ENCODE assay signal across 16 mouse cellular contexts in the genomic region with DNA sequence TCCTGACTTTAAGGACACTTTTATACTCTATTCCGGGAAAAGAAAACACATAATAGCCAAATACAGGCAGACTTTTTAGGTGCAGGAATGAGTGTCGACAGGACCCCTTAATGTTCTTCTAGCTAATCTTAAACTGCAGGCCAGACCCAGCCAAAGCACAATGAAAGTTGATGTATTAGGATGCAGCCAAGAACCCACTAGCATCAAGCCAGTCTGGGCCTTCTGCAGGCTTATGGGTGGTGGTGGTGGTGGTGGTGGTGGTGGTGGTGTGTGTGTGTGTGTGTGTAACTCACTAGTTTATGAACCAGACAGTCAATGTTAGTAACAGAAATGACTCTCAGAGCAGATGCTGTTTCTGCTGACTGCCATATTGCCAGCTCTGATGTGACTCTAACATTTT.
A peak's percentile ranks its signal among the peaks of the same experiment; 100 is the strongest.
DNase-seq lines count a peak whose midpoint lies in the region; ATAC-seq and TF ChIP-seq lines count a peak whose summit lies in the region.
"Had no signal": no experiment of that assay in that cellular context is flagged by ENCODE, and none has a peak within 500 bp of the region (broad histone marks: within the 10 kb centered on the region; RNA-seq: fewer than 3 reads in every experiment).

No protein-coding gene starts in this region.

- no peak for TF ChIP-seq CTCF in hindbrain, postnatal 0 days (IDR thresholded peaks at IDR 0.05; ENCODE audit: low read depth)

- 0 out of 2 replicates have a peak overlapping the region, but pooled peaks have one; percentile 75 for H3K27ac ChIP-seq in hindbrain, embryonic 10.5 days
- no peak overlapping the region for H3K27ac ChIP-seq in hindbrain, postnatal 0 days
- peak overlapping the region; percentile 84 for H3K27ac ChIP-seq in stomach, embryonic 14.5 days (ENCODE audit: low read length)
- H3K27ac ChIP-seq: forebrain, embryonic 13.5 days; limb, embryonic 15.5 days; neural tube, embryonic 12.5 days had no signal

- no peak for ATAC-seq in hindbrain, postnatal 0 days
- ATAC-seq in stomach, embryonic 14.5 days (ENCODE audit: insufficient number of reproducible peaks, insufficient read depth, low FRiP score, low read depth), result no peak

- WGBS in hindbrain, embryonic 10.5 days, result 86% methylated on average over 2 of the region's 2 CpGs
- 84% methylated on average over 2 of the region's 2 CpGs for WGBS in hindbrain, postnatal 0 days
- WGBS in stomach, embryonic 14.5 days, result 65% methylated on average over 2 of the region's 2 CpGs

- H3K4me2 ChIP-seq in hindbrain, postnatal 0 days (ENCODE audit: low read depth, low read length), result no peak overlapping the region
- no peak overlapping the region for H3K4me2 ChIP-seq in stomach, embryonic 14.5 days (replicated peaks; ENCODE audit: low read depth, low read length)
- H3K4me2 ChIP-seq: forebrain, embryonic 13.5 days; heart, embryonic 11.5 days; limb, embryonic 15.5 days; neural tube, embryonic 12.5 days had no signal

- H3K4me1 ChIP-seq in hindbrain, embryonic 10.5 days (replicated peaks), result peaks cover 17% of the 10 kb centered on the region; the same call in 1 of the 2 replicates
- H3K4me1 ChIP-seq in hindbrain, postnatal 0 days (ENCODE audit: insufficient read depth, low read length), result peaks cover 3% of the 10 kb centered on the region; the same call in 1 of the 2 replicates
- peaks cover 14% of the 10 kb centered on the region; the same call in 1 of the 2 replicates for H3K4me1 ChIP-seq in stomach, embryonic 14.5 days (ENCODE audit: control insufficient read depth, insufficient read depth, low read length)

- no peaks in the 10 kb centered on the region for H3K27me3 ChIP-seq in hindbrain, embryonic 10.5 days (ENCODE audit: insufficient read depth, poor library complexity, severe bottlenecking)
- H3K27me3 ChIP-seq in hindbrain, postnatal 0 days (ENCODE audit: insufficient read depth, low read length), result no peaks in the 10 kb centered on the region
- no peaks in the 10 kb centered on the region for H3K27me3 ChIP-seq in stomach, embryonic 14.5 days (ENCODE audit: control insufficient read depth, insufficient read depth, low read length)
- H3K27me3 ChIP-seq: forebrain, embryonic 13.5 days; limb, embryonic 15.5 days; neural tube, embryonic 12.5 days had no signal

- no peaks in the 10 kb centered on the region for H3K9me3 ChIP-seq in hindbrain, embryonic 10.5 days
- no peaks in the 10 kb centered on the region for H3K9me3 ChIP-seq in hindbrain, postnatal 0 days (ENCODE audit: low read length)
- H3K9me3 ChIP-seq in stomach, embryonic 14.5 days (ENCODE audit: control insufficient read depth, low read depth, low read length), result no peaks in the 10 kb centered on the region
- H3K9me3 ChIP-seq: forebrain, embryonic 13.5 days; limb, embryonic 15.5 days; neural tube, embryonic 12.5 days had no signal

- no peak overlapping the region for H3K4me3 ChIP-seq in hindbrain, embryonic 10.5 days
- H3K4me3 ChIP-seq in hindbrain, postnatal 0 days (ENCODE audit: low read length), result no peak overlapping the region
- no peak overlapping the region for H3K4me3 ChIP-seq in stomach, embryonic 14.5 days (ENCODE audit: low read depth, low read length)
- H3K4me3 ChIP-seq: forebrain, embryonic 13.5 days; limb, embryonic 15.5 days; neural tube, embryonic 12.5 days had no signal

- DNase-seq in hindbrain, embryonic 10.5 days (ENCODE audit: low spot score), result no peak
- no peak for DNase-seq in hindbrain, postnatal 0 days (ENCODE audit: low spot score)
- DNase-seq in layer of hippocampus, adult 8-10 months (ENCODE audit: low spot score in 2 of 2), result peak; percentile 7 to 8
- DNase-seq in layer of hippocampus, postnatal 10 days (ENCODE audit: low spot score in 2 of 2), result no peak
- DNase-seq in layer of hippocampus, postnatal 14 days (ENCODE audit: low spot score in 2 of 2), result peak; percentile 9 to 33
- DNase-seq in thymus, postnatal 25 days, result no peak
- DNase-seq: adrenal gland, adult 8-10 months; cerebellum, adult 18-20 months; right cerebral cortex, postnatal 14 days; thymus, adult 2 months had no signal

- H3K36me3 ChIP-seq in hindbrain, embryonic 10.5 days, result no peaks in the 10 kb centered on the region
- no peaks in the 10 kb centered on the region for H3K36me3 ChIP-seq in hindbrain, postnatal 0 days (ENCODE audit: insufficient read depth, low read length)
- H3K36me3 ChIP-seq in stomach, embryonic 14.5 days (ENCODE audit: control insufficient read depth, insufficient read depth, low read length), result no peaks in the 10 kb centered on the region
- H3K36me3 ChIP-seq: G1E; limb, embryonic 15.5 days; neural tube, embryonic 12.5 days had no signal

- H3K9ac ChIP-seq in hindbrain, postnatal 0 days (replicated peaks; ENCODE audit: low read length), result no peak overlapping the region
- H3K9ac ChIP-seq in stomach, embryonic 14.5 days (replicated peaks; ENCODE audit: low read depth, low read length), result no peak overlapping the region
- H3K9ac ChIP-seq: forebrain, embryonic 13.5 days; limb, embryonic 15.5 days; neural tube, embryonic 12.5 days had no signal

Comparison
In these comparisons a context has a peak if more than half of its experiments do, and no peak if none do; other contexts are left out.
1. DNase-seq: peak in layer of hippocampus, adult 8-10 months (2 of 2) and layer of hippocampus, postnatal 14 days (2 of 2); none in hindbrain, embryonic 10.5 days (single experiment), hindbrain, postnatal 0 days (single experiment), layer of hippocampus, postnatal 10 days (0 of 2) and thymus, postnatal 25 days (single experiment).